Mouse (Mus musculus) cerebellum, adult 9-11 months (tissue): Measurements from ENCODE around the gene Gnat3.
"Not testable (repeated sequence)": the region's sequence is repeated elsewhere in the genome, so short reads cannot be mapped to it uniquely, and the experiment has no call there.

Experiments used
- DNase-seq: peaks from one replicate; pipeline ENCODE4 v3.0.0; 2022

Gene Gnat3

GRCm38 (mm10) chr5:17962249-17962648 lies at the start of gene Gnat3:
Gene Gnat3, plus strand, starts transcription at chr5:17962549.
- DNase-seq = no peak

- no peak for DNase-seq
Observed at GRCm38 (mm10) chr5:17918966-17919365, 43.4 kb upstream of the Gnat3 start.

DNA sequence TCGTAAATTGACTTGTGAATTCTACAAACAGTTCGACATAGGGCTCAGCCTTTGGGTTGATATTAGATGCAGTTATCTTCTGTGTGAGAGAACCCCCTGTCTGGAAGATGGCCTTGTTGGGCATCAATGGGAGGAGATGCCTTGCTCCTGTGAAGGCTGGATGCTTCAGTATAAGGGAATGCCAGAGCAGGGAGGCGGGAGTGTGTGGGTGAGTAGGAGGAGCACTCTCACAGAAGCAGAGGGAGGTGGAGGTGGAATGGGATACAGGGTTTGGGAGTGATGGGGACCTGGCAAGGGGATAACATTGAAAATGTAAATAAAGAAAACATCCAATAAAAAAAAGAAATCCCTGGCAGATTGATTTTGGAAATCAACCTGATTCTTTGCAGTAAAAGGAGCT lies 38.7 kb upstream of the Gnat3 start:
- DNase-seq = no peak

- DNase-seq = no peak
Observed at GRCm38 (mm10) chr5:17924085-17924518, 38.2 kb upstream of the Gnat3 start.

GRCm38 (mm10) chr5:17928471-17928870 lies 33.9 kb upstream of the Gnat3 start:
- no peak for DNase-seq

DNA sequence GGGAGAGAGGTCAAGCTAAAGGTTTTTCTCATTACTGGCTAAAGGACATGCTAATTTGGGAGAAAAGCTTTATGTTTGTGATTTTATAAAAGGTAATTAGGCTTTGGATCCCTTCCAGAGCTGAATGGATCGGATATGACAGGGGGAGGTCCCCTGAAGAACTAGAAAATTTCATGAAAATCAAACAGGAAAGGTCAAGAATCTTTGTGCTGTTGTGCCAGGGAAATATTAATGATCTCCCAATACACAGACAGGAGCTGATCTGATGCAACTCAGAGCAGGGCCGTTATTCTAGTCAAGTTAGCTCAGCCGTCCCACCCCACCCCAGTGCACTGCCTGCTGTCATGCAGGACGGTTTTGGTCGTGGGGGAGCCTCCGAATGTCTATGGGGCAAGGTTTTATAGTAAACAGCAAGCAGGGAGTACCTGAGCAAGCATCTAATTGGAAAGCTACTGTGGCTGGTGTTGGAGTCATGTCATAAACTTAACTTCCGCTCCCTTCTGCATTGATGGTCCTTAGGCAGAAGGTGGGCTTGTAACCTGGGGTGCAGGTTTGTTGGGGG lies 33.3 kb upstream of the Gnat3 start:
- DNase-seq = no peak

GRCm38 (mm10) chr5:17931588-17931987 lies 30.8 kb upstream of the Gnat3 start:
- not testable (repeated sequence) for DNase-seq

- no peak for DNase-seq
Observed at GRCm38 (mm10) chr5:17934501-17934900, 27.8 kb upstream of the Gnat3 start.

DNA sequence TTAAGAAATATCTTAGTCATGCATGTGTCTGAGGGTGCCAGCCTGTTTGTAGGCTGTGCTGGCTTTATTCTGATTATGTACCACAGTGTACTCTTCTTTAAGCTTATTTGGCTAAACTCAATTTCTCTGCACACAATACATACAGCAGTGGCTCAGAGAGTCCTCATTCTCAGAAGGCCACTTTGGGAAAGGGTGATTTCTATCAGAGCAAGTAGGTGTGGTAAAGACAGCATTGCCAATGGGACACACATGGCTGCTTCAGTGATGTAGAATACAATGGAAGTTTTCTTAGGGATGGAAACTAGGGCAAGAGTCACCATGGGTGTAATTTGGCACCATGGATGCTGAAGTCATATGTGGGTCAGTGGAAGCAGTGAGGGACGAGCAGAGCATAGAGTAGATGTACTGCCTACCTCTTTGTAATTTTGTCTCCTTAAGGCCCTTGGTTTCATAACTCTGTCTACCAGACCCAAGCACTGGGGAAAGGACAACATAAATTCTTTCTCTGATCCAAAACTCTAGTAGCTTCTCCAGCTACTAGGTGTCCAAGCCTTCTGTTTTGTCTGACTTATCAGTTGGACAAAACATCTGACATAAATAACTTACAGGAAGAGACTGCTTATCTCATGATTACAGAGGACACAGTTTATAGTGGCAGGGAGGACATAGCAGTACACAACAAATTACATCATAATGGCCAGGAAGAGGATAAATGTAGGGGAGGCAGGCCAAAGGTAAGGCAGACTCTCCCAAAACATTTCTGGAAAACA lies 24.0 kb upstream of the Gnat3 start:
- no peak for DNase-seq

- no peak for DNase-seq
Observed at GRCm38 (mm10) chr5:17956468-17956867, 5.9 kb upstream of the Gnat3 start.

GRCm38 (mm10) chr5:17969704-17970390 lies 7.5 kb downstream of the Gnat3 start:
- DNase-seq = no peak

GRCm38 (mm10) chr5:17970391-17970730 lies 8.0 kb downstream of the Gnat3 start:
- DNase-seq = no peak

DNA sequence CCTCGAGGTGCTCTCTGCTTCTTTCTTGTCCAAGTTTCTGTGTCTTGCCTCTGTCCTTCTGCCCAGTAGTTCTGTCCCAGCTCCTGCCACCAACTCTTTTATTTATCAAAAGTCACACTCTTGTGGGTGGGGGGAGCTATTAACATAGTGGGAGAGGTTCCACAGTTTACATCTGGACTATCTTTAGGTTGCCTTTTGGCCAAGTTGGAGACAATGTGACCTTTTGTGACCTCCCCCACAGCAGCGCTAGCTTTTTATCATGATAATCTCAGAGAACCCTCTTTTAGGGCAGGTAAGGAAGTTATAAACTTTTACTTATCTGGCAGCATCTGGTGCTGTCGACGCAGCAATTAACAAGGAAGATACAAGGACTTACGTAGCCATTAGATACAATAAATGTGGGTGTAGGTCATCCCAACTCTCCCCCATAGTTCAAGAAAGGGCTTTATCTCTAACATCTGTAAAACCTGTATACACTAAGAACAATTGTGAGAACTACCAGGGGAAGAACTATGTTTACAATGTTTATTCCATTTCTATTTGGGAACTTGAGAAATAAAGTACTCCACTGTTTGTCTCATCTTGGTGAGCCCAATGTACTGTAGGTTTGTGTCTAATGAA lies 18.3 kb downstream of the Gnat3 start:
- no peak for DNase-seq

GRCm38 (mm10) chr5:17982770-17983169 lies 20.4 kb downstream of the Gnat3 start:
- DNase-seq = no peak

DNA sequence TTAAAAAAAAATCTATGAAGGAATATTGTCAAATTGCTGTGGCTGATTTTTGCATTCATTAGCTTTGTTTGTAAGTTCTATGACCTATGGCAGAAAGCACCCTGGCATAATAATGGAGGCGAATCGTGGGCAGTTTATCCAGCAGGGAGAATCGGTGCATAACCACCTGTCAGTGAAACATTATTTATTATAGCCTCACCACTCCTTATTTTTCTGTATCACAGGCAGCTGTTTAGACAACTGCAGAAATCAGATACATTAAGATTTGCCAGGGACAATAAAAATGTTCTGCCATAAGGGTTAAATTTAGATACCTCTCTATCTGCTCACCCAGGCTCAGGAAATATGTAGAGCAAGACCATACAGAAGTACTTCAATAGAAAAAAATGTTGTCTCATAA lies 22.2 kb downstream of the Gnat3 start:
- no peak for DNase-seq

DNA sequence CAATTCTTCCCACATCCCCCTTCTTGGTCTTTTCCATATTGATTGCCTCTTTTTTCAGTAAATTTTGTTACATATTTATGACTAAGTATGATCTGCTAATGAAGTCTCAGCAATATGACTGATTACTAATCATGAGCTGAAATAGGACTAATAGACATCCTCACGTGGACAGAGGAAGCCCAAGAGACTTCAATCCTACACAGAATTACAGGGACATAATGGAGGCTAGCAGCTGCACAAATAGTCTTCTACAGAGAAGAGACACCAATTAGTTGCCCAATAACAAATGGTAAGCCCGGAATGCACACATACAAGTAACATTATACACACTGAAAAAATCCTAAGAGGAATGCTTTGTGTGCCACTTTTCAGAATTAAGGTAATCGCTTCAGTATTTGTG lies 24.3 kb downstream of the Gnat3 start:
- no peak for DNase-seq

DNA sequence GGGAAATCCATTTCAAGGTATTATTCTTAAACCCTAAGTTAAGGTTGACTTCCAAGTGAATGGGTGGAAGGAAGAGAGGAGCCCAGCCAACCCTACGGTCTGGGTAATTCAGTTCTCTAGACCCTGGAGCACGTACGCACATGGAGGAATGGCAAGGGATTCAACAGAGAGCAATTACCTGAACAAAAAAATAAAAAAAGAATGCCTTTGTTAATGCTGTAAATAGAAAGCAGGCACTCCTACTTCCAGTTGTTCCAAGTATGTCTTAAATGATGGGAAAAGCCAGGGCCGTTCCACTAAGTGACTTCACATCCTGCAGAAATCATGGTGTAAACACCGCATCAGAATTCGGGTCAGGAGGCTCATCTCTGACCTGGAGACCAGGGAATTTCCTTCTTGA lies 28.3 kb downstream of the Gnat3 start:
- no peak for DNase-seq

DNA sequence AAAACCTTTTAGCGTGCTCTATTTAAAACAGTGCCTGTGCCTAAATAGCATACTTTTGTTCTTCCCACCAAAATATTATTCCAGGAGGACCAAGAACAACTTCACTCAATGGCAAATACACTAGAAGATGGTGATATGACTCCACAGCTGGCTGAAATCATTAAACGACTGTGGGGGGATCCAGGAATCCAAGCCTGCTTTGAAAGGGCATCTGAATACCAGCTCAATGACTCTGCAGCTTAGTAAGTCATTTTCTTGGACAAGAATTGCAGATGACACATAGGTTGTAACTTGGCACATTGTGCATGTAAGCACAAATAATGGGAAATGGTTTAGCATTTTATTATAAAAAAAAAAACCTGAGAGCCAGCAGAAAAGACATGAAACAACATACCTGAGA lies 37.2 kb downstream of the Gnat3 start:
- no peak for DNase-seq

- no peak for DNase-seq
Observed at GRCm38 (mm10) chr5:18000185-18000584, 37.8 kb downstream of the Gnat3 start.

DNA sequence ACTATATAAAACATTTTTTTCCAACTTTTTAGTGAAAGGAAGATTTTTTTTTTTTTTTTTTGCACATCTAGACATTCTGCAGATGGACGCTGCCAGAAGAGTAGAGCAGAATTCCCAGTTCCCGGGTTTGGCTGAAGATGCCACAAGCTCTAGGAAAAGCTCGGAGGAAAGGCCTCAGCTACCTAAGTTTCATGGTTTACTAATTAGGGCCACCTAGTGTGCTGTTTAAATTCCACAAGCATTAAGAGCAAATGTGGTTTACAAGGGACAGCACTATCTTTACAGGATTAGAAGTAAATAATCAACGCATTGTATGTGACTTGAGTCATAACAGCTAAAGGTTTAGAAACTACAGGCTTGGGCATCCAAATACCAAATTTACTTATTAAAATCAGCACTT lies 39.3 kb downstream of the Gnat3 start:
- DNase-seq = no peak

- no peak for DNase-seq
Observed at GRCm38 (mm10) chr5:18003675-18004074, 41.3 kb downstream of the Gnat3 start.

GRCm38 (mm10) chr5:18004824-18005611 lies 42.7 kb downstream of the Gnat3 start:
- no peak for DNase-seq

- peak; percentile 2 for DNase-seq
Observed at GRCm38 (mm10) chr5:18006157-18006556, 43.8 kb downstream of the Gnat3 start.
